Mouse (Mus musculus) thymus, adult 2 months (tissue): ENCODE results near the gene Tagln.

ENCODE experiments used
- CTCF ChIP-seq: fragments of 200-500 bp; IDR thresholded peaks from 2 replicates; pipeline ENCODE4 v1.5.1; 2012; ENCODE audit warnings: mild to moderate bottlenecking, control low read depth, low read length, moderate library complexity, borderline replicate concordance; ENCODE audit not compliant: control insufficient read depth, poor library complexity, insufficient read depth; ENCODE audit errors: extremely low read depth
- POLR2A ChIP-seq: fragments of 200-500 bp; IDR thresholded peaks from 2 replicates; pipeline ENCODE4 v1.6.1; 2012; ENCODE audit warnings: mild to moderate bottlenecking, low read length, control low read depth, moderate library complexity; ENCODE audit not compliant: control insufficient read depth, poor library complexity, insufficient read depth; ENCODE audit errors: extremely low read depth

DNA sequence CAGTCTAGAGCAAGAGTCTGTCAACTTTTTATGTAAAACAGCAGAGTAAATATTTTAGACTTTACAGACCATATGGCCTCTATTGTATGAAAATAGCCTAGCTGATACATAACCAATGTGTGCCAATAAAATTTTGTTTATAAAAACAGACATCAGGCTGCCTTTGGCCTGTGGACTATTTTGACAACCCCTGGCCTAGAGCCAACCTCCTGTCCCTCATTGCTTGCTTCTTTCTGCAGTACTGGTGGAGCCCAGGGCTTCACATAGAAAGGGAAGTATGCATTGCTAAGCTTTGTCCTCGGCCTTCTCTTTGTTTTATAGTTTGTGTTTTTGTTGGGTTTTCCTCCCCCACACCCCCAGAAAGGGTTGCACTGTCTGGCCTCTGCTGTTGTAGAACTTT lies 3.9 kb downstream of the Tagln start:
- TF ChIP-seq CTCF = no peak
- TF ChIP-seq POLR2A = no peak
